Mouse (Mus musculus): ENCODE results near the gene Scaf8. TPM values are rescaled to one million over a fixed set of nuclear protein-coding genes. Genes with fewer than 3 reads are reported as not detected.
A peak's percentile ranks its signal among the peaks of the same experiment; 100 is the strongest.

Gene Scaf8
- polyA plus RNA-seq, 1 experiment = 21.9 TPM

DNA sequence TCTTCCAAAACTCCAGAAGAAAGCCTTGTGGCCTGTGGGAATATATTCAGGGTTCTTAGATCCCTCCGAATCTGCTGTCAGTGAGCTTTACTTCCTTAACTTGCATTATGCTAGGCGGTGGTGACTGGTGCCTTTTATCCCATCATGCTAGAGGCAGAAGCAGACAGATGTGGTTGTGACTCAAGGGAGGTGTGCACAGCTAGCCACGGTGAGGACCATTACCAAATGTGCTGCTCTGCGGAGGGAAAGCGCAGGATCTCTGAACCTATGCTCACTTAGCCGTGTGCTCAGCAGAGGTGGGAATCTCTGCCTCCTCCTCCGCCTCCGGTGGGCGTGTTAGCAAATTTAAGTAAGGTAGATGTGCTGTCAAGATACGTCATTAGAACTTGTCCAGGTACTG lies 98.1 kb downstream of the Scaf8 start:
- no peak for DNase-seq
- WGBS = 93% methylated on average over 10 of the region's 10 CpGs
- peaks cover 3% of the 10 kb centered on the region; the same call in 1 of the 2 replicates for H3K4me1 ChIP-seq (ENCODE audit: control insufficient read depth, insufficient read depth, low read length)
- no peak overlapping the region for H3K4me3 ChIP-seq (ENCODE audit: insufficient read depth, low read depth, low read length)
- H3K27me3 ChIP-seq (replicated peaks; ENCODE audit: control insufficient read depth, insufficient read depth, low read length) = no peaks in the 10 kb centered on the region
- TF ChIP-seq POLR2A (IDR thresholded peaks at IDR 0.05; ENCODE audit: low read depth, low read length) (no peak), CTCF (conservative IDR thresholded peaks at IDR 0.05; ENCODE audit: insufficient read depth, insufficient read length, low read depth, low read length) (no peak)
- no peaks in the 10 kb centered on the region; the same call in 1 of the 2 replicates for H3K36me3 ChIP-seq (ENCODE audit: control insufficient read depth, insufficient read depth, low read length)
- no peak overlapping the region for H3K27ac ChIP-seq (ENCODE audit: insufficient read depth, low read depth, low read length)

DNA sequence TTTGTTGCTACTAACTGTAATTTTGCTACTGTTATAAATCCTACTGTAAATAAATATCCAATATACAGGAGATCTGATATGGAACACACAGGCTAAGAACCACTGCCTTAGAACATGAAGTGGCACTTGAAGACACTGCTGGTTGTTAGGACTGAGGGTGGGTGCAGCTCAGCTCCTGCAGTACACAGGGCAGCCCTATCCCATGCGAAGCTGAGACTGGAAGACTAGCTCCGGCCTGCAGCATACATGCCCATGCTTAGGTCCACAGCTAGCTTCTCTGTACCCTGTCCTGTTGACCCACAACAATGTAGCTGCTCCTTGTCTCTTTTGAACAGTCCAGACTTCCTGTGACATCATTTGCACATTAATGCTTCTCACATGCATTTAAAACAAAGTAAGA lies 100.1 kb downstream of the Scaf8 start:
- peaks cover 8% of the 10 kb centered on the region; the same call in 1 of the 2 replicates for H3K4me1 ChIP-seq (ENCODE audit: control insufficient read depth, insufficient read depth, low read length)
- no peak overlapping the region for H3K27ac ChIP-seq (ENCODE audit: insufficient read depth, low read depth, low read length)
- no peaks in the 10 kb centered on the region for H3K27me3 ChIP-seq (replicated peaks; ENCODE audit: control insufficient read depth, insufficient read depth, low read length)
- 91% methylated on average over 2 of the region's 2 CpGs for WGBS
- no peak overlapping the region for H3K4me3 ChIP-seq (ENCODE audit: insufficient read depth, low read depth, low read length)
- TF ChIP-seq POLR2A (IDR thresholded peaks at IDR 0.05; ENCODE audit: low read depth, low read length) = no peak
- TF ChIP-seq CTCF (conservative IDR thresholded peaks at IDR 0.05; ENCODE audit: insufficient read depth, insufficient read length, low read depth, low read length) = no peak
- H3K36me3 ChIP-seq (ENCODE audit: control insufficient read depth, insufficient read depth, low read length) = no peaks in the 10 kb centered on the region; the same call in 1 of the 2 replicates
- DNase-seq = no peak

DNA sequence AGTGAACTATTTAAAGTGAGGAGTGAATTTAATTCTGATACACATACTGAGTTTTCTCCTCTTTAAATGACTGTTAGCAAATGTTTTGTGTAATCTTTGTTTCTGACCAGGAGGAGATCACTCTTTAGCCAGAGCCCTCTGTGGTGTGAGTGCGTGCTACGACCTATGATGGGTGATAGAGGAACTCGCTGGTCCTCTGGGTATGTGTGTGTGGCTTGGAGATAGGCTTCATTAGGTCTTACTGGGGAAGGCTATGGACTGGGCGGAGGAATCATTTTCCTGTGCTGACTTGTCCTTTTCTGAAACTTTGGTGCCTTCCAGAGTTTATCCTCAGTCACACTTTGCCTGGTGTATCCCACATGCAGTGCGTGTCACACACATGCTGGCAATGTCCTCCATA lies 102.3 kb downstream of the Scaf8 start:
- WGBS = 89% methylated on average over 5 of the region's 5 CpGs
- no peak for DNase-seq
- H3K4me3 ChIP-seq (ENCODE audit: insufficient read depth, low read depth, low read length) = no peak overlapping the region
- TF ChIP-seq POLR2A (IDR thresholded peaks at IDR 0.05; ENCODE audit: low read depth, low read length) = no peak
- TF ChIP-seq CTCF (conservative IDR thresholded peaks at IDR 0.05; ENCODE audit: insufficient read depth, insufficient read length, low read depth, low read length) = no peak
- no peaks in the 10 kb centered on the region; the same call in 1 of the 2 replicates for H3K36me3 ChIP-seq (ENCODE audit: control insufficient read depth, insufficient read depth, low read length)
- peaks cover 8% of the 10 kb centered on the region; the same call in 1 of the 2 replicates for H3K4me1 ChIP-seq (ENCODE audit: control insufficient read depth, insufficient read depth, low read length)
- no peaks in the 10 kb centered on the region for H3K27me3 ChIP-seq (replicated peaks; ENCODE audit: control insufficient read depth, insufficient read depth, low read length)
- no peak overlapping the region for H3K27ac ChIP-seq (ENCODE audit: insufficient read depth, low read depth, low read length)

- TF ChIP-seq CTCF (conservative IDR thresholded peaks at IDR 0.05; ENCODE audit: insufficient read depth, insufficient read length, low read depth, low read length) (no peak), POLR2A (IDR thresholded peaks at IDR 0.05; ENCODE audit: low read depth, low read length) (no peak)
- 23% methylated on average over 7 of the region's 7 CpGs for WGBS
- no peaks in the 10 kb centered on the region for H3K27me3 ChIP-seq (replicated peaks; ENCODE audit: control insufficient read depth, insufficient read depth, low read length)
- no peak overlapping the region for H3K27ac ChIP-seq (ENCODE audit: insufficient read depth, low read depth, low read length)
- DNase-seq = peak; percentile 67
- peaks cover 8% of the 10 kb centered on the region; the same call in 1 of the 2 replicates for H3K4me1 ChIP-seq (ENCODE audit: control insufficient read depth, insufficient read depth, low read length)
- H3K36me3 ChIP-seq (ENCODE audit: control insufficient read depth, insufficient read depth, low read length) = no peaks in the 10 kb centered on the region; the same call in 1 of the 2 replicates
- no peak overlapping the region for H3K4me3 ChIP-seq (ENCODE audit: insufficient read depth, low read depth, low read length)
Observed at GRCm38 (mm10) chr17:3218364-3218763, 103.6 kb downstream of the Scaf8 start.

- H3K4me1 ChIP-seq (ENCODE audit: control insufficient read depth, insufficient read depth, low read length) = peaks cover 8% of the 10 kb centered on the region; the same call in 1 of the 2 replicates
- H3K36me3 ChIP-seq (ENCODE audit: control insufficient read depth, insufficient read depth, low read length) = no peaks in the 10 kb centered on the region; the same call in 1 of the 2 replicates
- TF ChIP-seq POLR2A (IDR thresholded peaks at IDR 0.05; ENCODE audit: low read depth, low read length) (no peak), CTCF (conservative IDR thresholded peaks at IDR 0.05; ENCODE audit: insufficient read depth, insufficient read length, low read depth, low read length) (no peak)
- peak overlapping the region; percentile 14 for H3K27ac ChIP-seq (ENCODE audit: insufficient read depth, low read depth, low read length)
- DNase-seq = peak; percentile 38
- no peaks in the 10 kb centered on the region for H3K27me3 ChIP-seq (replicated peaks; ENCODE audit: control insufficient read depth, insufficient read depth, low read length)
- no peak overlapping the region for H3K4me3 ChIP-seq (ENCODE audit: insufficient read depth, low read depth, low read length)
- 39% methylated on average over 5 of the region's 5 CpGs for WGBS
Observed at GRCm38 (mm10) chr17:3218916-3219315, 104.1 kb downstream of the Scaf8 start.

- peaks cover 8% of the 10 kb centered on the region; the same call in 1 of the 2 replicates for H3K4me1 ChIP-seq (ENCODE audit: control insufficient read depth, insufficient read depth, low read length)
- no peaks in the 10 kb centered on the region; the same call in 1 of the 2 replicates for H3K36me3 ChIP-seq (ENCODE audit: control insufficient read depth, insufficient read depth, low read length)
- 48% methylated on average over 11 of the region's 11 CpGs for WGBS
- TF ChIP-seq POLR2A (IDR thresholded peaks at IDR 0.05; ENCODE audit: low read depth, low read length) (no peak), CTCF (conservative IDR thresholded peaks at IDR 0.05; ENCODE audit: insufficient read depth, insufficient read length, low read depth, low read length) (no peak)
- no peak for DNase-seq
- H3K27ac ChIP-seq (ENCODE audit: insufficient read depth, low read depth, low read length) = no peak overlapping the region
- no peaks in the 10 kb centered on the region for H3K27me3 ChIP-seq (replicated peaks; ENCODE audit: control insufficient read depth, insufficient read depth, low read length)
- H3K4me3 ChIP-seq (ENCODE audit: insufficient read depth, low read depth, low read length) = no peak overlapping the region
Observed at GRCm38 (mm10) chr17:3220201-3220600, 105.4 kb downstream of the Scaf8 start.

GRCm38 (mm10) chr17:3223071-3223470 lies 108.3 kb downstream of the Scaf8 start:
- Histone ChIP-seq H3K27me3 (replicated peaks; ENCODE audit: control insufficient read depth, insufficient read depth, low read length) (no peaks in the 10 kb centered on the region), H3K4me1 (ENCODE audit: control insufficient read depth, insufficient read depth, low read length) (peaks cover 4% of the 10 kb centered on the region; the same call in 1 of the 2 replicates), H3K36me3 (ENCODE audit: control insufficient read depth, insufficient read depth, low read length) (no peaks in the 10 kb centered on the region; the same call in 1 of the 2 replicates), H3K27ac (ENCODE audit: insufficient read depth, low read depth, low read length) (no peak overlapping the region), H3K4me3 (ENCODE audit: insufficient read depth, low read depth, low read length) (no peak overlapping the region)
- no peak for DNase-seq
- no peak for TF ChIP-seq POLR2A (IDR thresholded peaks at IDR 0.05; ENCODE audit: low read depth, low read length)
- TF ChIP-seq CTCF (conservative IDR thresholded peaks at IDR 0.05; ENCODE audit: insufficient read depth, insufficient read length, low read depth, low read length) = no peak
- WGBS = 70% methylated on average over 2 of the region's 2 CpGs
